Mouse (Mus musculus): Measurements from ENCODE around the gene Bckdhb.
A peak's percentile ranks its signal among the peaks of the same experiment; 100 is the strongest.

GRCm38 (mm10) chr9:83924878-83925687 is at the start of gene Bckdhb:
- TF ChIP-seq POLR2A (IDR thresholded peaks at IDR 0.05; ENCODE audit: insufficient read depth, low read depth, low read length) (peak; percentile 66), CTCF (IDR thresholded peaks at IDR 0.05) (no peak)

Data from heart, adult 2 months (tissue).